Mouse (Mus musculus): ENCODE measurements around the gene Gfi1. TPM values are rescaled to one million over a fixed set of nuclear protein-coding genes. Genes with fewer than 3 reads are reported as not detected.

The Gfi1 gene
- polyA plus RNA-seq, 1 experiment = not detected

GRCm38 (mm10) chr5:107706262-107706661, 19.6 kb downstream of the Gfi1 start:
- H3K4me3 ChIP-seq (ENCODE audit: insufficient read depth, low read depth, low read length) = no peak overlapping the region
- no peak overlapping the region for H3K27ac ChIP-seq (replicated peaks; ENCODE audit: low read depth, low read length)
- no peaks in the 10 kb centered on the region for H3K4me1 ChIP-seq (ENCODE audit: control insufficient read depth, insufficient read depth, insufficient read length, low read length)

GRCm38 (mm10) chr5:107705756-107706155, 20.1 kb downstream of the Gfi1 start:
- Histone ChIP-seq H3K4me3 (ENCODE audit: insufficient read depth, low read depth, low read length) (no peak overlapping the region), H3K27ac (replicated peaks; ENCODE audit: low read depth, low read length) (no peak overlapping the region), H3K4me1 (ENCODE audit: control insufficient read depth, insufficient read depth, insufficient read length, low read length) (no peaks in the 10 kb centered on the region)

- H3K4me3 ChIP-seq (ENCODE audit: insufficient read depth, low read depth, low read length) = no peak overlapping the region
- H3K4me1 ChIP-seq (ENCODE audit: control insufficient read depth, insufficient read depth, insufficient read length, low read length) = no peaks in the 10 kb centered on the region
- H3K27ac ChIP-seq (replicated peaks; ENCODE audit: low read depth, low read length) = no peak overlapping the region
Observed at GRCm38 (mm10) chr5:107703207-107703763, 22.6 kb downstream of the Gfi1 start.

GRCm38 (mm10) chr5:107701658-107702057, 24.2 kb downstream of the Gfi1 start:
- no peak overlapping the region for H3K27ac ChIP-seq (replicated peaks; ENCODE audit: low read depth, low read length)
- no peaks in the 10 kb centered on the region for H3K4me1 ChIP-seq (ENCODE audit: control insufficient read depth, insufficient read depth, insufficient read length, low read length)
- H3K4me3 ChIP-seq (ENCODE audit: insufficient read depth, low read depth, low read length) = no peak overlapping the region

- Histone ChIP-seq H3K4me1 (ENCODE audit: control insufficient read depth, insufficient read depth, insufficient read length, low read length) (no peaks in the 10 kb centered on the region), H3K4me3 (ENCODE audit: insufficient read depth, low read depth, low read length) (no peak overlapping the region), H3K27ac (replicated peaks; ENCODE audit: low read depth, low read length) (no peak overlapping the region)
Observed at GRCm38 (mm10) chr5:107700873-107701272, 25.0 kb downstream of the Gfi1 start.

GRCm38 (mm10) chr5:107698888-107699287, 26.9 kb downstream of the Gfi1 start:
- no peak overlapping the region for H3K4me3 ChIP-seq (ENCODE audit: insufficient read depth, low read depth, low read length)
- no peaks in the 10 kb centered on the region for H3K4me1 ChIP-seq (ENCODE audit: control insufficient read depth, insufficient read depth, insufficient read length, low read length)
- no peak overlapping the region for H3K27ac ChIP-seq (replicated peaks; ENCODE audit: low read depth, low read length)

GRCm38 (mm10) chr5:107695019-107695418, 30.8 kb downstream of the Gfi1 start:
- Histone ChIP-seq H3K4me1 (ENCODE audit: control insufficient read depth, insufficient read depth, insufficient read length, low read length) (no peaks in the 10 kb centered on the region), H3K27ac (replicated peaks; ENCODE audit: low read depth, low read length) (no peak overlapping the region), H3K4me3 (ENCODE audit: insufficient read depth, low read depth, low read length) (no peak overlapping the region)

GRCm38 (mm10) chr5:107688499-107688866, 37.4 kb downstream of the Gfi1 start:
- Histone ChIP-seq H3K27ac (replicated peaks; ENCODE audit: low read depth, low read length) (no peak overlapping the region), H3K4me3 (ENCODE audit: insufficient read depth, low read depth, low read length) (peak overlapping the region; percentile 75), H3K4me1 (ENCODE audit: control insufficient read depth, insufficient read depth, insufficient read length, low read length) (peaks cover 3% of the 10 kb centered on the region; the same call in 1 of the 2 replicates)

GRCm38 (mm10) chr5:107687592-107688498, 38.0 kb downstream of the Gfi1 start:
- peak overlapping the region; percentile 75 for H3K4me3 ChIP-seq (ENCODE audit: insufficient read depth, low read depth, low read length)
- H3K27ac ChIP-seq (replicated peaks; ENCODE audit: low read depth, low read length) = no peak overlapping the region
- peaks cover 3% of the 10 kb centered on the region; the same call in 1 of the 2 replicates for H3K4me1 ChIP-seq (ENCODE audit: control insufficient read depth, insufficient read depth, insufficient read length, low read length)

GRCm38 (mm10) chr5:107687161-107687560, 38.7 kb downstream of the Gfi1 start:
- H3K4me1 ChIP-seq (ENCODE audit: control insufficient read depth, insufficient read depth, insufficient read length, low read length) = peaks cover 3% of the 10 kb centered on the region; the same call in 1 of the 2 replicates
- no peak overlapping the region for H3K27ac ChIP-seq (replicated peaks; ENCODE audit: low read depth, low read length)
- H3K4me3 ChIP-seq (ENCODE audit: insufficient read depth, low read depth, low read length) = no peak overlapping the region

GRCm38 (mm10) chr5:107684380-107684779, 41.5 kb downstream of the Gfi1 start:
- Histone ChIP-seq H3K4me1 (ENCODE audit: control insufficient read depth, insufficient read depth, insufficient read length, low read length) (peaks cover 3% of the 10 kb centered on the region; the same call in 1 of the 2 replicates), H3K27ac (replicated peaks; ENCODE audit: low read depth, low read length) (no peak overlapping the region), H3K4me3 (ENCODE audit: insufficient read depth, low read depth, low read length) (no peak overlapping the region)

GRCm38 (mm10) chr5:107681300-107681699, 44.5 kb downstream of the Gfi1 start:
- no peaks in the 10 kb centered on the region for H3K4me1 ChIP-seq (ENCODE audit: control insufficient read depth, insufficient read depth, insufficient read length, low read length)
- H3K27ac ChIP-seq (replicated peaks; ENCODE audit: low read depth, low read length) = no peak overlapping the region
- H3K4me3 ChIP-seq (ENCODE audit: insufficient read depth, low read depth, low read length) = no peak overlapping the region

GRCm38 (mm10) chr5:107678392-107678791, 47.4 kb downstream of the Gfi1 start:
- no peak overlapping the region for H3K27ac ChIP-seq (replicated peaks; ENCODE audit: low read depth, low read length)
- no peak overlapping the region for H3K4me3 ChIP-seq (ENCODE audit: insufficient read depth, low read depth, low read length)
- no peaks in the 10 kb centered on the region for H3K4me1 ChIP-seq (ENCODE audit: control insufficient read depth, insufficient read depth, insufficient read length, low read length)

All from brown adipose tissue, adult 24 weeks (tissue).